Mouse (Mus musculus) G1E (cell line): ENCODE measurements around the gene 4930583I09Rik.

Experiments used
- CTCF ChIP-seq: IDR thresholded peaks from 2 replicates; pipeline ENCODE4 v1.5.1; 2012; ENCODE audit warnings: low read depth, low read length, inconsistent platforms, mixed read lengths
- GATA1 ChIP-seq: IDR thresholded peaks from 2 replicates; pipeline ENCODE4 v1.6.1; 2012; ENCODE audit warnings: borderline replicate concordance, low read length, inconsistent platforms, mixed read lengths
- GATA2 ChIP-seq: IDR thresholded peaks from 2 replicates; pipeline ENCODE4 v1.6.1; 2012; ENCODE audit warnings: low read depth, low read length, inconsistent platforms, borderline replicate concordance
- TAL1 ChIP-seq: conservative IDR thresholded peaks from 2 replicates; pipeline ENCODE4 v1.6.1; 2012; ENCODE audit warnings: low read depth, low read length, inconsistent platforms, mixed read lengths

DNA sequence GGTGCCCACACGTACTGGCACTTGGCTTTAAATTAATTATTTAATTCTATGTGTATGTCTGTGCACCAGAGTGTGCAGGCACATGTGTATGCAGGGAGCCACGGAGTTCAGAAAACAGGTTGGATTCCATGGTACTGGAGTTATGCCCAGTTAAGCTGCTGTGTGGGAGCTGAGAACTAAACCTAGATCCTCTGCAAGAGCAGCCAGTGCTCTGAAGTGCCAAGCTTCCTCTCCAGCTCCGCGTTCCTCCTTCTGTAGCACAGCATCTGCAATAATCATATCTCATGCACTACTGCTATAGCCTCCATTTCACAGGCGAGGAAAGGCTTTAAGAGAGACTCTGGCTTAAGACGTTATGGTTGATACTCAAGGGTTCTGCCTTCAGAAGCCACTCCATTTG is 22.3 kb downstream of the 4930583I09Rik start:
- TF ChIP-seq CTCF (no peak), TAL1 (no peak), GATA1 (no peak), GATA2 (no peak)
